Mouse (Mus musculus): ENCODE data around the gene Fignl1.

The Fignl1 gene

DNA sequence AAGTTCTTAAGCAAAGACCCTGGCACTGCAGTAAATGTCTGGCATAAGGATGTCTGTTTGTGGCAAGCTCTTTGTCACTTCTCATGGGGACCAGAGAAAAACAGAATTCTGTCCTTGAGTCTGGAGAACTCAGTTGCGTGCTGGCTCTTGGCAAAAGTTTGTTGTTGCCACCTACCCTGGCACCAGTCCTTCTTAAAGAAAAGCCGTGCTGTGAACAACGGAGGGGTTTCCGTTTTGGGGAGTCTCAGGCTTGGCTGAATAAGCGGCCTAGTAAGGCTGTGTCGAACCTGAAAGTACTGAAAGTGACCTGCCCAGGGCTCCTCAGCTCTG, 24.0 kb upstream of the Fignl1 start:
- DNase-seq (ENCODE audit: low spot score), result no peak

DNA sequence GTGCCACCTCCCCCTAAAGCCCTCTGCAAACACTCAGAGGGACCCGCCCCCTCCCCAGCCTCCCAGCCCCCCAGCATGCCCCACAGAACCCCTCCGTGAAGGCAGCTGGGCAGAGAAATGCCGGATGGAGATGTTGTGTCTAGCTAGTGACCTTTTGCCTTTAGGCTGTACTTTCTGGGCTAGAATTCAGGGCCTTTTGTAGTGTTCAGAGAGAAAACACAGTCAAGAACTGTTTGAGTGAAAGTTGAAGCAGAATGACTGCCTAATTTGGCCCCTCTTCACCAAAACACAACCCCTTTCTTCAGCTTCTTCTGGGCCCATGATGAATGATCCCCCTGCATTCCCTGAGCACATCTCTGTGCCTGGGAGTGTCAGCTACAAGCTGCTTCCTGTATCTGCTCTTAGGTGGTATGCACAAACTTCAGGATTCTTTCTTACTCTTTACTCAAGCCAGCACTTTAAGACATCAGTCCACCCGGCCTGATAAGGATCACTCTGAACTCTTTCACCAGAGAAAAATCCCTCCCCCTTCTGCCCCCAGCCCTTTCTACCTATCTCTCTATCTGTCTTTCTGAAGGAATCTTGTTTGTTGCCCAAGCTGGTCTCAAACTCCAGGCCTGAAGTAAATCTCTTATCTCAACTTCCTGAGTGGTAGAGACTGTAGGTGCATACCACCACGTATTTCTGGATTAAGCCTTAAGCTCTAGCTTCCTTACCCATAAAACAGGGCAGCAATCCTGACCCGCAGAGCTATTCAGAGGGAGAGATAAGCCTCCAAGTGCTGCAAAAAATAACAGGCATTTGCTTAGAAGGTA, 23.4 kb upstream of the Fignl1 start:
- peak; percentile 91 for DNase-seq (ENCODE audit: low spot score)

DNA sequence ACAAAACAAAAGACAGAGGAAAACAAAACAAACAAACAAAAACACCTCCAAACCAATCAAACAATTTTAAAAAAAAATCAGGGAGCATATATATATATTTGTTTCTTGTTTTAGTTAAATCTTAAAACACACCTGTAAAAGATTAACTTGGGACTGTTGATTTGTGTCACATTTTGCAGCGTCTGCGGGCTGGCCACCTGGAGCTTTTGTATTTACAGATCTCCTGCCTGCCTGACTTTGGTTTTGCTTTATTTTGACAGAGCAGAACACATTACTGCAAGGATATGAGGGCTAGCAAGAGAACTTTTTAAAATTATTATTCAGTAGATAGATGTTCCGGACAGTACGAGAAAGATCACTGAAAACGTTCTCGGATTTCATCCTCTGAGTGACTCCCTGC, 22.8 kb upstream of the Fignl1 start:
- DNase-seq (ENCODE audit: low spot score), result no peak

DNA sequence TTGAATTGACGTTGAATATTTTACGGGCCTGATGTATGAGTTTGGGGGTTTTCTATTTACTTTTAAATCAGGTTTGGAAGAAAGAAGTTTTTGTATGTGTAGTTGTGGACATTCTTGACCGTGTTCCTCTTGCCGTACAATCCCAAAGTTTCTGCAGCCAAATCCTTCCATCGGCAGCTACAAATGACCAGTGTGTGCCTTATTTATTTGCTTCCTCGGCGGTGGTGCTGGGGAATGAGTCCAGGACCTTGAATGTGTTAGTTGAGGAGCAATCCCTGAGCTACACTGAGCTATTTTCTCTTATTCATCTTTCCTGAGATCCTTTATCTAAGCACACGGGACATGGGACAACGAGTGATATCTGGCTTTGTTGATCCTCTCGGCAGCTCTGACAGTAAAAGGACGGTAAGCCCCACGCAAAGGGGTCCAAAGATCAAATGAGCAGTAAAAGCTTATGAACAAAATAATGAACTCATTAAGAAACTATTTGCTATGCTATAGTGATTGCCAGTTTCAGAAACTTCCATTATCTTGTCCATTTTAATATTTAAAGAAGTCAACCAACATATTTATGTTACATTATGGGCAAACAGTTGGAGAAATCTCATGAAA, 22.2 kb upstream of the Fignl1 start:
- DNase-seq (ENCODE audit: low spot score), result peak; percentile 39

DNA sequence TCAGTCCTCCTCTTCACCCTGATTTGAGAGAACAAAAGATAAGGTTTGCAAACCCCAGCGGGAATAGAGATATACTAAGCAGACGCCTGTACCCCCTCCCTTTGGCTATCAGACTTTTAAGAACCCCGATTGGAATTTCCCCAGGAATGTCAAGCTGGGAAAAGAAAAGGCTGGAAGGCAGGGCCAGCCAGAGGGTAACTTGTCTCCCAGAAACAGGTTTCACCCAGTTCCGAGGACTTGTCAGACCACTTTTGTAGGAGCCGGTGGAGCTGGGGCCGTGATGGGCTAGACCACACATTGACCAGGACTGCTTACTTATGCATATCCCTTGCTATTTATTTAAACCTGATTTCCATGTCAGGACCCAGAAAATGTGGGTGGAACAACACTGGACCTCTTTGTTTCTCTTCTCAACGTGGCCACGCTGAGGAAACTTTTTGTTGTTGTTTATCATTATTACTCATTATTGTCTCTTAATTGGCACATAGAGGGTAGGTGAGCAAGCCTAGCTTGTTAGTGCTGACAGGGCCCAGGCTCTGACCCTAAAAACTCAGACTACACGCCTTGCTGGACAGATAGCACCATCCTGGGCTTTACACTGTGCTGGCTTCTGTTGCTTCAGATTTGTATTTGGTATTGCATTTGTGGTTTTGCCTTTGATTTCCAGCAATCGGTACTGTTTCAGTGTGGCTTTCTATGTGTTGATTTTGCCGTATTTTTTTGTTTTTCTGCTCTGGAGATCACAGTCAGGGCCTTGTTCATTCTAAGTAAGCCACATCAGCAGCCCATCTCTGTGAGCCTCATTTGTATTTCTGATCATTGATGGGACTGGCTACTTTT, 20.6 kb upstream of the Fignl1 start:
- DNase-seq (ENCODE audit: low spot score), result peak; percentile 54

DNA sequence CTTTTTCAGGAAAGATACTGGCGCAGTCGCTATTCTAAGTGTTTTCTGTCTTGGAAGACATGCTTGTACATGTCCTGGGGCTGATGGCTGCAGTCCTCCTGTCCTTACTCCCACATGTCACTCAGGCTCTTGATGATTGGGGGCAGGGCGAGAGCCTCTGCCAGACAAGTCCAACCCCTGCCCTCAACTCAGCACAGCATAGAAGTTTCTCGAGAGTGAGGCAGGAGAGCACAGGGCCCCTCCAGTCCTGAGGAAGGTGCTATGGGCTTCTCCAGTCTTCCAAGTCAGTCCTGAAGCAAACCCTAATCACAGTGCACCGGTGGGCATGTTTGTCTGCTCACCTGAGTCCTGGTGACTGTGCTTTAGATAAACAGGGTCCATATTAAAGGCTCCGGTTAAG, 20.0 kb upstream of the Fignl1 start:
- DNase-seq (ENCODE audit: low spot score), result peak; percentile 45

DNA sequence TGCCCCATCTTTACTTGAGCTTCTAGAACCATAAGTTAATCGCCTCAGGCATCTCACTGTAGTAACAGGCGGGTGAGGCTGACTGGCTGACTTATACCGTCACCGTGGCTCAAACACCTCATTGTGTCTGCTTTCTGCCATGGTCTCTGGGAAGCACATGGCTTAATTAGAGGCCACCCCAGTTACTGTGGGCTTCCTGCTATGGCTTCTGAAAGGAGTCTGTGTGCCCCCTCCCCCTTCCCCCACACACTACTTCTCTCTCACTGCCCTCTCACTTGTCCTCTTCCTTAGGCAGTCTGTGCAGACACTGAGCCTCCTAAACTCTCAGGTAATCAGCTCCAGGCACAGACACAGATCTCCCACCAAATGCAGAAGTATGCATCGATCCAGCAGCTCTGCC, 19.5 kb upstream of the Fignl1 start:
- DNase-seq (ENCODE audit: low spot score), result no peak

DNA sequence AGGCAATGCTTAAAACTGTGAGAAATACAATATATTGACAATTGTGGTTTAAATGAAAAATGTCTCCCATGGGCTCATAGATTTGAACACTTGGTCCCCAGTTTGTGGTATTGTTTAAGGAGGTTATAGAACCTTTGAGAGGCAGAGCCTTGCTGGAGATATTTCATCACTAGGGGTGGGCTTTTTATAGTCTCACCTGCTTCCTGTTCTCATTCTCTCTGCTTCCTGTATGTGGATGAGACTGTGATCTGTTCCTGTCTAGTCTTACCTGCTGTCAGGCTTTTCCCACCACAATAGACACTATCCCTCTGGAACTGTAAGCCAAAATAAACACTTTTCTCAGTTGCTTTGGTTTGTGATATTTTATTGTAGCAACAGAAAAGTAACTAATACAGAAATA, 17.7 kb upstream of the Fignl1 start:
- DNase-seq (ENCODE audit: low spot score), result no peak

DNA sequence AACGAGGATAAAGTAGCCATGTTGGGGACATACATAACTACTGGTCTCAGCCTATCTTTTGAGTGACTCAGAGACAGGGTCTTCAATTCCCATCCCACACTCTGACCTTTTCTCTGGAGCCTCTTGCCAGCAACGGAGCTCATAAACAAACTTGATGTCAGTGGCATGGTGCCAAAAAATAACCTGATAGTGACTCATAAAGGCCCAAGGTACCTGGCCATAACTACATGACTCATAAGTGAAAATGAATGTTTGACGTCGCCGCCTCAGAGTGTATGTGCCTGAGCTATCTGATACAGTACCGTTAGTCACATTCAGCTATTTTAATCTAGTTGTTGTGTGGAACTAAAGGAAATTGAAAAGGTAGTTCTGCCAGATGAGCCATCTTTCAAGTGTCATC, 16.9 kb upstream of the Fignl1 start:
- DNase-seq (ENCODE audit: low spot score), result no peak

DNA sequence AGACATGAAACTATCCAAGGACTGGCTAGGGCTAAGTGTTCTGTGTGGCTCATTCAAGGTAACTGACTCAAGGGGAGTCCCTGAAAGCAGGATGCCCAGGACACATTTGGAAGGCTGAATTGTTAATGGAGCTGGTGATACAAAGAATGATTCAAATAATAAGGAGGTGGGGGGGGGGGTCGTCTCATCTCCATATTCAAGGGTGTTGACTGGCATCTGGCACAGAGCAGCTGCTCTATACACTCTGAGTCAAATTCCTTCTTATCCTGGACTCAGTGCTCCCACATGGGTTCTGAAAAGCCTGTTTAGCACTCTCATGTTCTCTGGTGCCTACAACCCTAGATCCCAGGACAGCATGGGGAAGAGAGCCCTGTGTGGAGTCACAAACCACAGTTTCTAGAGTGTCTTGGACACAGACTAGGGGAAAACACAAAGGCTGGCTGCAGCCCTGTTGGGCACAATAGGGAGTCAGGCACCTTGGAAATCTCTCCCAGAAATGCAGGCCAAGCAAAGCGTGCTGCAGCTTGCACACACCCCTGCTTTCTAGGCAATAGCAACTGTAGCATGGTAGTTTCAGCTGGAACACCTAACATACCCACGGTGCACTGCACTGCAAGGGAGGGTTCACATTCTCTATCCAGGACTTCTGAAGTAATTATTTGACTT, 16.3 kb upstream of the Fignl1 start:
- no peak for DNase-seq (ENCODE audit: low spot score)

DNA sequence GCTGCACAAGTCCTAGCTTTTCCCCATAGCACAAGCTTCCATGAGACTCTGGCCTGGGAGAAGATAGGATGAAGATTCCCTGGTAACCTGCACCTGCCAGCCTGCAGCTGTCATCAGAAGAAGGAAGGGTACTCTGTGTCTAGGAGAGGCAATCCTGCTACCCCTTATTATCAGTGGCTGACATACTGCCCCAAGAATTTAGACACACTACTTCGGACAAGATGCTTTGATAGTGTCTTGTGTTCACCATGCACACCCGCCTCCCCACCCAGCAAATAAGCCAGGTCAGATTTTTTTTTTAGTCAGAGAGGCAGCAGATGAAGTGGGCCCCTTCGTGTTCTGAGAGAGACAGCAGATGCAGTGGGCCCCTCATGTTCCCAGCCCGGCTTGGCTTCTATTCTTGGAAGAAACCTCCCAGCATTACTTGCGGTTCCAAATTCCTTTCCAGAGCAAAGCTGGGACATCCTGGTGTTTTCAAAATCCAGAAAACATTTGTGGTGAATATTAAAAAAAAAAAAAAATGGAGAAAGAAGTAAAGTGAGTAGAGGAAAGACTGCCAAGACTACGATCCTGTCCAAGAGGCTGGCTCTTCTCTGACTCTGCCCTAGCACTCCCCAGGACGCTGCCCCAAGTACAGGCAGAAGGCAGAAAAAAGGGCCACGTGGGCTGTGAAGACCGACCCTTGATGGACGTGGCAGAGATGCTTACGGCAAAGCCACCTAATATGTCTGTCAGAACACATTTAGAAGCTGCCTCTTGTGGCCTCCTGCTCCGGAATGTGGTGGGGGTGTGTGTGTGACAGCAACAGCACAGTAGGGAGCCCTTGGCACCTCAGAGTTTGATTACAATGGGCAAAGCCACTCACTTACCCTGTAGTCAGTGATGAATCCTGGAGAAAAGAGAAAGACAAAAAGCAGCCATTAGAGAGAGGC, 15.5 kb upstream of the Fignl1 start:
- no peak for DNase-seq (ENCODE audit: low spot score)

DNA sequence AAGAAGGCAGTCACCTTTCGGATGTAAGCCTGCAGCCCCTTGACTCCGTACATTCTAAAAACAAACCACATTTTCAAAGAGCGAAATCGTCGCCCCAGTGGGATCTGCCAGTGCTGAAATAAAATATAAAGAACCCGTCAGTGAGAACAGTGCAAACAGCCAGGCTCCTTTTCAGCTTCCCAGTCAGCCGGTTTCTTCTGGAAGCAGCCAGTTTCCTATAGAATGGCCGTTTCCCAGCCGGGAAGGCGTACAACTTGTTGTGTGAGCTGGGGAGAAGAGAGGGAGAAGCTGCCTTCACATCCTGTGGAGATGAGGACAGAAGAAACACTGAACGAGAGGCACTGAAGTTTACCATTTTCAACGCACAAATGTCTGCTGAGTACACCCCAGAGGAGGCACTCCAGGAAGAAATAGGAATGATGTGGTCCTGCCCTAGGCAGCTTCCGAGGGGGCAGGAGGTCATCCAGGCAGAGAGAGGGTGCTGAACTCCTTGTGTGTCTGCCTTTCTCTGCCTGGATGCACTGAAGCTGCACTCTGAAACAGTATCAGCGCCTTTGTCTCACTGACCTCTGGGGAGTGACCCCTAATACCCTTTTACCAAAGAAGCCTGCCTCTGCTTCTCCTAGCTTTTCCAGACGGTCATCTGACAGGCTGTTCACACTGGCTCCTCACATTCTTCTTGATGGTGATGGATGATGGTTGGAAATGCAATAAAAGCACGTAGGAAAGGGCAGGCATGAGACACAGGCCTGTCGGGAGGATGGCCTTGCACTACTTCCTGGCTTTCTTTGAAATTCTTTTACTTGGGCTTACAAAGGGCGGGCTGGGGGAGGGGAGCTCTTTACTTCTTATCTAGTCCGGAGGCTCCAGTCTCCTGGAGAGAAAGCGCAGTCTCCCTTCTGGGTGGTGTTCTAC, 13.7 kb upstream of the Fignl1 start:
- peak; percentile 89 for DNase-seq (ENCODE audit: low spot score)

DNA sequence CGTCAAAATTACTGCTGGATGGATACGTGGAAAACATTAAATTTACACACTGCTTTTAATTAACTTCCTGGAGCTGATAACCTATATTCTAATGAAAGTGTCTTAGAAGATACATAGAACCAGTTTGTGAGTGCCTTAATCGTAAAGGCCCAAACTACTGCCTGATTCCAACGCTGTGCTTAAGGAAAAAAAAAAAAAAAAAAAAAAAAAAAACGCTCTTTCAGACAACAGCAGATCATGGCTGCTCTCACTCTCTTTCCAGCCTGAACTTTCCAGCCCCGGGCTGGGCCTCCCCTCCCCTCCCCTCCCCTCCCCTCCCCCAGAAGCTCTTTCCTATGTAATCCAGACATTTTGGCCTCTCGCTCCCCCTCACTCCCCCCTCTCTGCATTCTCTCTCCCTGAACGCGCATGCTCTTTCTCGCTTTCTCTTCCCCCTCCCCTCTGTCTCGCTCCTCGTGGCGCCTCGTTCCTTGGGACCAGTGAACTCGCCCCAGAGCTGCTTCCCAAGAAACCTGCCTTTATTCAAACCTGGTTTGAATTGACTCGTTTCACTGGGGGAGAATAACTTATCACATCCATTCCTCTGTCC, 12.7 kb upstream of the Fignl1 start:
- DNase-seq (ENCODE audit: low spot score), result peak; percentile 91

DNA sequence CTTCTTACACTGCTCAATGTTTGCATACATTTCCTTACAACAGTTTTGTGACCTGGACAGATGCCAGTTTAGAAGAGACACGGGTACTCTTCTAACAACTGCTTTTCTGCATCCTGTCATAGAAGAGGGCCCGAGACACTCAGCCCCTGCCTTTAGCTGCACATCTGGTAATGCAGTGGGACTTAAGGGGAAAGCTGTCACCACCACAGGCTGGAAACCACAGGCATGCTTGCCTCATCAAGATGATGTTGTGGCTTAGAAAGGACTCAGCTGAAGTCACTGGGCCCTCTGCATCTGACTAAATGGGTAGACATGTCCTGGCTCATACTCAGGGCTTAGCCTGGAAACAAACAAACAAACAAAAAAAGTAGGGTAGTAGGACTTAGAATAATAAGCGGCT, 12.0 kb upstream of the Fignl1 start:
- DNase-seq (ENCODE audit: low spot score), result peak; percentile 45

DNA sequence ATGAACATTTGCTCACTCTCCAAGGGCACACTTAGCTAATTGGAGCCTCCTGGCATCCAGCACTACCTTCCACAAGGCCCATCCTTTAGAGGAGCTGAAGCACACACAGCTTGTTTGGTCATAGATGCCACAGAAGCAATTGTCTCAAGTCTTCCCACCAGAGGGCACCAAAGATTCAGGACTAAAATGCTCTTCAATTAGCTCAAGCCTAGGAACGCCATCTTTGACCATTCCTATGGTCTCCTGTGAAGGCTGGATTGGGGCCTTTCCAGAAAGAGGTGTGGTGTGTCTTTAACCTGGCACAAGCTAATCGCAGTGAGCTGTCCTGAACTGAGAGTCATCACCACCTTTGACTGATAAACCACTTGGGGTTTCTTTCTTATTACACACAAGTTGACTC, 11.5 kb upstream of the Fignl1 start:
- peak; percentile 83 for DNase-seq (ENCODE audit: low spot score)

DNA sequence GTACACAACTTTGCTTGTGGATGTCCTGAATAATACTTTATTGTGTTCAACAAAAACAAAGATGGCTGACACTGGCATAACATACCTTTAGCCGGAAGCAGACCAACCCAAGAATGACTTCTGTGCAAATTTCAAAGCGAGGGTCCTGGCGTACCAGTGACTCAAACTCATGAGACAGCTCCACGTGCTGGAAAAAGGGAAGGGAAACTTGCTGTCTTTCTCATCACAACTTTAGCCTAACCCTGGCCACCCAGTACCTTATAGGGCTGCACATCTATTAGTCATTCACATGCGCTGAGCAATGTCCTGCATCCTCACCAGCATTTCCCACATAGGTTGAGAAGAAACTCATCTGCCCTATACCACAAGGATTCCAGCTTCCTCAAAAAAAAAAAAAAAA, 10.4 kb upstream of the Fignl1 start:
- no peak for DNase-seq (ENCODE audit: low spot score)

DNA sequence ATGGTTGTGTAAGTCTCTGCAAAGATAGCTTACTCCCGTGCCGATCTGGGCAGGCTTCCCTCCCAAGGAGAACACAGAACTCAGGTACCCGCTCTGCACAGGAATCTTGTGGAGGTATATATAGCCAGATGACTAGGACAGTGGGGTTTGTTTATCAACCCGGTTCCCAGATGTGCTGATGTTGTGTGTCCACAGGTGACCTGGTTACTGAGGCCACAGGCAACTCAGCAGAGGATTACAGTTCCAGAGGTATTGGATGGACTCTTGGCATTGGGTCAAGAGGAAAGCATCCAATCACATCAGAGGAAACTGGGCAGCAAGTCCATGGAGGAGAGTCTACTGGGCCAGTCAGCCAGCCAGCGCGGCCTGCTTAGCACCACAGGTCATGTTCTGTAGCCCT, 10.0 kb upstream of the Fignl1 start:
- no peak for DNase-seq (ENCODE audit: low spot score)

DNA sequence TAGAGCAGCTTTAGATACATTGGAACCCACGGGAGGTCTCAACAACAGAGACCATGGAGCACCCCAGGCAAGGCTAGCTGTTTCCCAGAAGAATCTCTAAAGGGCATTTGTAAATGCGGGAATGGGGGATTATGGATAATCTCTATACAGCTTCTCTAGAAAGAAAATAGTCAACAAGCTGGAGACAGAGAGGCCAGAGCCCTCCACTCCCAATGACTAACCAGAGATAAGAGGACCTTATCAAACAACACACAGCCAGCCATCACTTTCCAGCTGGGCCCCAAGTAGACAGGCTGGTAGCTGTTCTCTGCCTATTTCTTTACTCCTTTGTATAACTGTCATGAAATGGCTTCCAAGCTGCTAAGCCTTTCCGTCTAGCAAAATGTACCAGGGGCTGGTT, 7.0 kb upstream of the Fignl1 start:
- peak; percentile 57 for DNase-seq (ENCODE audit: low spot score)

DNA sequence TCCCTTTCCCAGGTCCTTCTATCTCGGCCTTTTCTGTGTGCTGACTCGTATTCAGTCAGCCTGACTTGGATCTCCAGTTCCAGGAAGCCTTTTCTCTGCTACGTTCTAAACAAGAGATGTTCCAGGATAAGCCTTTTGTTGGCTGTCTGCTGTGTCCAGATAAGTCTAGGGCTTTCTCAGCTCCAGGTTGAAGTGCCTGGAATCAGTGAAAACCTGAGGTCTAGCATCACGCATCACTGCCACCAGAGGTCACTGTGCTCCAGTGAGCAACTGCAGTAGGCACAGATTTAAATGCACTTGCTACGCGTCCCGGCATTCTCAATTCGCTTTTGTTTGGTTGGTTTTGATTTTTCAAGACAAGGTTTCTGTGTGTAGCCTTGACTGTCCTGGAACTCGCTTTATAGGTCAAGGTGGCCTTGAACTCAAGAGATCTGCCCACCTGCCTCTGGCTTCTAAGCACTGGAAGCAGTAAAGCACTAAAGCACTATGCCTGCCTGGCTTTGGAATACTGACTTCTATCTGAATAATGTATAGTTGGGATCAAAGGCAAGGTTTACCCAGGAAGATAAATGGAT, 3.2 kb upstream of the Fignl1 start:
- peak; percentile 80 for DNase-seq (ENCODE audit: low spot score)

Measured in yolk sac, embryonic 10.5 days (tissue).